Mouse (Mus musculus) T-helper 17 cell (primary cell): Measurements from ENCODE around the gene Nprl3.
"Not testable (repeated sequence)": the region's sequence is repeated elsewhere in the genome, so short reads cannot be mapped to it uniquely, and the experiment has no call there.

ENCODE experiments used
- in situ Hi-C, 2 experiments: fragments of 300-600 bp; cut with MboI, MseI; formaldehyde crosslinking; loops; 1 replicate in 1 of 2; 2 replicates in 1 of 2; pipeline ENCODE4 v1.15.1; 2025; ENCODE audit warnings: high pct_unique_total_duplicates in 2 of 2

The Nprl3 gene

GRCm38 (mm10) chr11:32267188-32267884 lies at the start of gene Nprl3:
Nprl3 (minus strand) TSS chr11:32267707.
- in situ Hi-C loops = loop anchor here in 1 of 2 experiments (25.0 kb wide), 1 partner anchor 1280 kb away; the partner anchor contains the start of gene Chac2

- in situ Hi-C loops = loop anchor here in 1 of 2 experiments (5.0 kb wide), 1 partner anchor 99 kb away; no protein-coding TSS in a partner anchor
These were observed 48.5 kb upstream of the Nprl3 start for GRCm38 (mm10) chr11:32316009-32316408.

GRCm38 (mm10) chr11:32309928-32310327 lies 42.4 kb upstream of the Nprl3 start:
- in situ Hi-C loops = no loop called here

GRCm38 (mm10) chr11:32309446-32309845 lies 41.9 kb upstream of the Nprl3 start:
- in situ Hi-C loops = no loop called here

GRCm38 (mm10) chr11:32307006-32307405 lies 39.5 kb upstream of the Nprl3 start:
- in situ Hi-C loops = no loop called here

- in situ Hi-C loops = no loop called here
These were observed 35.9 kb upstream of the Nprl3 start for GRCm38 (mm10) chr11:32303455-32303854.

GRCm38 (mm10) chr11:32302824-32303419 lies 35.4 kb upstream of the Nprl3 start:
- in situ Hi-C loops = no loop called here

GRCm38 (mm10) chr11:32301506-32301905 lies 34.0 kb upstream of the Nprl3 start:
- in situ Hi-C loops = no loop called here

- in situ Hi-C loops = no loop called here
These were observed 33.1 kb upstream of the Nprl3 start for GRCm38 (mm10) chr11:32300279-32301267.

GRCm38 (mm10) chr11:32299865-32300264 lies 32.4 kb upstream of the Nprl3 start, which contains the start of gene Hbq1a:
Hbq1a (plus strand) TSS chr11:32300069.
- in situ Hi-C loops = loop anchor here in 1 of 2 experiments (10.0 kb wide), 1 partner anchor 1025 kb away; no protein-coding TSS in a partner anchor

GRCm38 (mm10) chr11:32298532-32298918 lies 31.0 kb upstream of the Nprl3 start:
- in situ Hi-C loops = loop anchor here in 1 of 2 experiments (10.0 kb wide), 1 partner anchor 1024 kb away; no protein-coding TSS in a partner anchor

- in situ Hi-C loops = loop anchor here in 1 of 2 experiments (10.0 kb wide), 1 partner anchor 1023 kb away; no protein-coding TSS in a partner anchor
These were observed 30.5 kb upstream of the Nprl3 start for GRCm38 (mm10) chr11:32297866-32298531.

- in situ Hi-C loops = loop anchor here in 1 of 2 experiments (10.0 kb wide), 1 partner anchor 1023 kb away; no protein-coding TSS in a partner anchor
These were observed 29.9 kb upstream of the Nprl3 start for GRCm38 (mm10) chr11:32297417-32297816.

GRCm38 (mm10) chr11:32296203-32296602 lies 28.7 kb upstream of the Nprl3 start, which contains the start of gene Hba-a2:
Hba-a2 (plus strand) TSS chr11:32296489.
- in situ Hi-C loops = loop anchor here in 1 of 2 experiments (10.0 kb wide), 1 partner anchor 1021 kb away; no protein-coding TSS in a partner anchor

GRCm38 (mm10) chr11:32293479-32293878 lies 26.0 kb upstream of the Nprl3 start:
- in situ Hi-C loops = loop anchor here (5.0 to 10.0 kb wide), 2 partner anchors 1019 to 1516 kb away; no protein-coding TSS in a partner anchor

GRCm38 (mm10) chr11:32292819-32293218 lies 25.3 kb upstream of the Nprl3 start:
- in situ Hi-C loops = loop anchor here (5.0 to 10.0 kb wide), 2 partner anchors 1018 to 1516 kb away; no protein-coding TSS in a partner anchor

- in situ Hi-C loops = no loop called here
These were observed 20.0 kb upstream of the Nprl3 start for GRCm38 (mm10) chr11:32287493-32287825.

- in situ Hi-C loops = not testable (repeated sequence)
These were observed 19.4 kb upstream of the Nprl3 start, which contains the start of gene Hbq1b for GRCm38 (mm10) chr11:32286695-32287492. Hbq1b (plus strand) TSS chr11:32286965.

GRCm38 (mm10) chr11:32285887-32286286 lies 18.4 kb upstream of the Nprl3 start:
- in situ Hi-C loops = not testable (repeated sequence)
